Mouse (Mus musculus) brain, adult 2 months (tissue): ENCODE measurements around the gene Chfr.

Experiments
- DNase-seq: peaks from one replicate; pipeline ENCODE4 v3.0.0; 2011; ENCODE audit warnings: low read depth, low spot score

Gene Chfr

GRCm38 (mm10) chr5:110135293-110136086 is at the start of gene Chfr:
Gene Chfr (plus strand): TSS chr5:110135842.
- peak; percentile 99 for DNase-seq

DNA sequence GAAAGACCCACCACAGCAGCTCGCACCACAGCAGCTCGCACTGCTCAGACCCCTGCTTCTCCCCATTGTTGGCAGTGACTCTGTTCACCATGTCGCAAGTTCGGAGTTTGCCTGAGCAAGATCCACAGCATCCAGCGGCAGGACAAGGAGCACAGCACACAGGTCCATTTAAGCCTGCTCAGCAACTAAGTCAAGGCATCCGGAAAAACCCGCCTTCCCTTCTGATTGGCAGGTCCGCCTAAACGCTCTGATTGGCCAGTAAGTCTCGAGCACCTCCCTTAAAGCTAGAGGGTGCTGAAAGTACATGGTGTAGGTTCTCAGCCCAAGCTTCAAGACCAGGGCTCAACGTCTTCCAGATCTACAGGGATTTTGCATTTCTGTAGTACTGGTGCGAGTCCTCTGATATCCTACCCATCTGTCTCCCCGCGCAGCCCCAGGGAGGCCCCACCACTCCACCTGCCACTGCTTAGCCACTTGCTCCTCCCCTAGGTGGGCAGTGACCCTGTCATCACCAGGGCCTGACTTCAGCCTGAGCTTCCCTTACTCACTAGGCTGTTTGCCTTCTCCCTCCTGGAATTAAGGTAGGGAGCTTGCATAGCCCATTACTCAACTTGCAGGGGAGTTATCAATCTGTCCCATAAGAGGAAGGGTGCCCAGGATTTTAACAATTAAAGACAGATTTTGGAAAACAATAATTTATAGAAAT is 49.3 kb upstream of the Chfr start:
- DNase-seq, result no peak

DNA sequence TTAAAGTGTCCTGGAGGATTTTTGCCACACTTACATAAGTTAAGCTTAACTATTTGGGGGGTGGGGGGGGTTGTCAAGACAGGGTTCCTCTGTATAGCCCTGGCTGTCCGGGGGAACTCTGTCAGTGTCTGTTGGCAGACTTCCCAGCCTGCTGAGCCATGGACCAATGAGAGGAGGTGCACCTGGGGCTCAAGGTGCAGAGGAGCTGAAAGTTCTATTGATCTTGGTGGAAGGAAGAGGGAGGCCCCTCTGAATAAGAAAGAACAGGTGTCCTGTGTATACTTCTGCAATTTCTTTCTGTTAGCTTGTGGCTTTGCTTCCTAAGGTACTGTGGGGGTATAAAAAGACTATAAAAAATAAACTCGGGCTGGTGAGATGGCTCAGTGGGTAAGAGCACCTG is 44.1 kb upstream of the Chfr start:
- no peak for DNase-seq

DNA sequence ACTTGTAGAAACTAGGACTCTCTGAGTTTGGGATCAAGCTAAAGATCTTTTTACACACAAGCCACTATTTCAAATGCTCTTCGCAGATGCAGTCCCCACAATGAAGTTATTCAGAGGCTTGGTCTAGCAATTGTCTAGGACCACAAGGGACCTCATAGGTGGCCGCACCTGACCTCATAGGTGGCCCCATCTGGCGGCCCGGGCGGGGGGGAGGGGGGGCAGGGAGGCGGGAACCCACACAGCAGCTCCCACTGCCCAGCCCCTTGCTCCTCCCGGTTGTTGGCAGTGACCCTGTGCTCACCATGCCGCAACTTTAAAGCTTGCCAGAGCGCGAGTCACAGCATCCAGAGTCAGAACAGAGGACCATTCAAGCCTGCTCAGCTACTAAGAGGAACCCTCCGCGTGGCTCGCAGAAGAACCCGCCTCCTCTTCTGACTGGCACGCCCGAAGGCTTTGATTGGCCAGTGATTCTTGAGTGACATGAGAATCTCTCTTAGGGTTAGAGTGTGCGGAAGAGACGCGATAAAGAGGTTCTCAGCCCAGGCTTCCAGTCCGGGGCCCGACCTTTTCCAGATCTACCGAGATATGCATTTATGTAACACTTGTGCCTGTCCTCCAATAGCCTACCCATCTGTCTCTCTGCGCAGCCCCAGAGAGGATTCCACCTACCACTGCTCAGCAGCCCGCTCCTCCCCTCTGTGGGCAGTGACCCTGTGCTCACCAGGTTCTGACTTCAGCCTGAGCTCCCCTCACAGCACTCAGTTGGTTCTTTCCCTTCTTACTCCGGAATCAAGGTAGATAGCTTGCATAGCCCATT is 41.4 kb upstream of the Chfr start, which contains the start of gene Gm35315:
Gene Gm35315 (minus strand): TSS at position 391 of the 817 bp plus-strand sequence.
- DNase-seq, result peak; percentile 97

DNA sequence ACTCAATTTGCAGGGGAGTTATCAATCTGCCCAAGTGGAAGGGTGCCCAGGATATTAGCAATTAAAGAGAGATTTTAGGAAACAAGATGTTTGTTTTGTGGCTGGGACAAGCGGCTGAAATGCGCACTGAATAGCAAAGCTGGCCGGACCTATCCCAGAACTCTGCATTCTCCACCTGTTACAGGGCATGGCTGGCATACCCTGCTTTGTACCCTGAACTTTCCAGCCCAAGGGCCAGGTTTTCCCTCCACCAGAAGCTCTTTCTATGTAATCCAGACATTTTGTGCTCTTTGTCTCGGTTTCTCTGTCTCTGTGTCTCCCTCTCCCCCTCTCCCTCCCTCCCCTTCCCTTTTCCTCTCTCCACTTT is 40.8 kb upstream of the Chfr start:
- no peak for DNase-seq

DNA sequence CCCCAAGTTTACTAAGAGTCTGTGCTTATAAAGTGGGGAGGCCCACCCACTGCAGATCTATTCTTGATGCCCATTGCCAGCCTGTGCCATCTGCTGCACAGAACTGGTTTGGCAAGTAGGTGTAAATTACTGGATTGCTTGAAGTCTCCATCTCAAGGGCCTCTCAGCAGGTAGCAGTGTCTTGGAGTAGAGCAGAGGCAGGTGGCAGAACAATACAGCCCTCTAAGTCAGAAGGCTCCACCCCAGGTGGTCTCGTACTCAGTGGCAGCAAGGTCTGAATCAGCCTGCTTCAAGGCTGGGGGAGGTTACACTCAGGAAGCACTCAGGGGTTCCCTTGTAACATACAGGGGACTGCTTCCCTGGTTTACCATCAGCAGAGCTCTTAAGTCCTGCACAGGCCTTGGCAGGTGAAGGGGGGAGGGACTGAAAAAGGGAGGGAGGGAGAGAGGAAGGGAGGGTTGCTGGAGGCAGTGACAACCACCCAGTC is 36.6 kb upstream of the Chfr start:
- peak; percentile 81 for DNase-seq

GRCm38 (mm10) chr5:110099656-110100580 is 35.7 kb upstream of the Chfr start, which contains the start of gene Plcxd1:
Gene Plcxd1 (plus strand): TSS chr5:110099969.
- peak; percentile 31 for DNase-seq

DNA sequence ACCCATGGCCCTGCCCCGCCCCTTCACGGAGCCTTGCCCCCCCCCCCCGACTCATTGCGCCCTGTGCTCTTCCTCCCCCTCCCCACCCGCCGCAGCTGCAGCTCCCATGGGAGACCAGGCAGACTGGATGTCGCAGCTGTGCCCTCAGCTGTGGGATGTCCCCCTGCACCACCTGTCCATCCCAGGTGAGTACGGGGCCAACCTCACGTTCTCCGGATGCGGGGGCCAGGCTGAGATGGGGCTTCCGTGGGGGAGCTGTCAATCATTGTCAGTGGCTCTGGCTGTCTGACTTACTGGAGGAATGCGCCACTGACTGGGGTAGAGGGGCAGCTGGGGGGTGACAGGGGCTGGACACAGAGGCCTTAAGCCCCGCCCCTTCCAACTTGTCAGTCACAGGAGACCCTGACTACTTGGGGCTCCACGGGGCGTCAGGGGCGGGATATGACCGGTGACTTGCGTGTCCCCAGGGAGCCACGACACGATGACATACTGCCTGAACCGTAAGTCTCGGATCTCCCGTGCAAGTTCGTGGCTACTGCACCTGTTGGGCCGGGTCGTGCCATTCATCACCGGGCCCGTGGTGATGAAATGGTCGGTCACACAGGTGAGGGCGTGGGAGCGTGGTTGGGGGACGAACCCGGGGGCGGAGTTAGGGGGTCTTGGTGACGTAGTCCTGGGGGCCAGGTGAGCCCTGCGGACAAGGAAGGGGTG is 34.6 kb upstream of the Chfr start:
- peak; percentile 48 for DNase-seq

- peak; percentile 87 for DNase-seq
These were observed 33.8 kb upstream of the Chfr start for GRCm38 (mm10) chr5:110101716-110102347.

DNA sequence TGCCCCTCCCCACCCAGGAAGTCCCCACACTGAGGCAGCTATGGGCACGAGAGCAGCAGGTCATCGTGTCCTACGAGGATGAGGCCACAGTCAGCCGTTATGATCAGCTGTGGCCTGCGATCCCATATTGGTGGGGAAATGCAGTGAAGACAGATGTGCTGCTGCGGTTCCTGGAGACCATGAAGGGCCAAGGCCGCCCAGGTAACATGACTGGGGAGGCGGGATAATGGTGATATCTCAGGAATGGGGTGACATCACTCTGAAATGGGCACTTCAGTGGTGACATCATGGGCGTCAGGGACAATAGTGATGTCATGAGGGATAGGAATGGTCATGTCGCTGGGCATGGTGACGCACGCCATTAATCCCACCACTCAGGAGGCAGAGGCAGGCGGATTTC is 33.2 kb upstream of the Chfr start:
- no peak for DNase-seq

- DNase-seq, result peak; percentile 26
These were observed 32.6 kb upstream of the Chfr start for GRCm38 (mm10) chr5:110102853-110103625.

GRCm38 (mm10) chr5:110103901-110104615 is 31.6 kb upstream of the Chfr start:
- DNase-seq, result no peak

DNA sequence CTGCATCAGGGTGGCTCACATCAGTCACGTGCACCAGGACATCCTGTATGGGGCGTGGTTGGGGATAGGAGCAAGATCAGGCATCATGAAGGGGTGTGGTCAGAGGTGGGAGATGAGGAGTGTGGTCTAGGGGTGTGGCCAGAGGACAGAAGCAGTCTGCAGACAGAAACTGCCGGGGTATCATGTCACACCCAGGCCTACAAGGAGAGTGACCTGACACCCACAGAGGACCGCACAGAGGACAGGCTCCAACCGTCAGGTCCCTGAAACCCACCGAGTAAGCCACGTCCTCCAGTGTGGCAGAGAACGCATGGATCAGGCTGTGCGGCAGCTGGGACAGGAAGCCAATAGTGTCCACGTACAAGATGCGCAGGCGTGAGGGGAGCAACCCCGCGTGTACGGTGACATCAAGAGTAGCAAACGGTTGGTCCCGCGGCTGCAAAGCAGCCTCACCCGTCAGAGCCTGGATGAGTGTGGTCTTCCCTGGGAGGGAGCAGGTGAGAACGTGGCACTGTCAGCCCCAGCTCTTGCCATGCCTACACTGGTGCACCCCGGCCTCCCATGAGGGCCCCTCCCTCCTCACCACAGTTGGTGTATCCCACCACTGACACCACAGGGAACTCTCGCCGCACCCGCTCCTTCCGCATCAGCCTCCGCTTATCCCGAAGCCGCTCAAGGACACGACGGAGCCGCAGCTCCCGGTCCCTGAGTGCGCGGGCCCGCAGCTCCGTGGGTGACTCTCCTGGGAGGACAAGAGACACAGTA is 30.8 kb upstream of the Chfr start:
- no peak for DNase-seq

GRCm38 (mm10) chr5:110106140-110106871 is 29.3 kb upstream of the Chfr start:
- DNase-seq, result peak; percentile 29

GRCm38 (mm10) chr5:110106901-110107564 is 28.6 kb upstream of the Chfr start:
- DNase-seq, result no peak
